Mouse (Mus musculus) intestine, embryonic 16.5 days (tissue): ENCODE measurements at regions not wholly inside any gene's neighbourhood (a gene's known extent, or its start where the extent isn't known, plus 50 kb on each side); places are given as distances from the start of the nearest gene placed in this dataset.

Experiments
- ATAC-seq: fragments of 200-750 bp; cut with Nextera tagmentation; 2 replicates; pipeline ENCODE4 v1.8.0; 2017; ENCODE audit warnings: moderate TSS enrichment, moderate library complexity
- H3K27ac ChIP-seq: fragments of 300-500 bp; sonication (generic); 2 replicates; pipeline ENCODE4 v1.5.1; 2014; ENCODE audit warnings: mild to moderate bottlenecking, low read length
- H3K27me3 ChIP-seq: fragments of 300-500 bp; sonication (generic); replicated peaks from 2 replicates; pipeline ENCODE4 v1.6.1; 2014; ENCODE audit warnings: low read length, control low read depth, mixed read lengths; ENCODE audit not compliant: control insufficient read depth, insufficient read depth
- H3K36me3 ChIP-seq: fragments of 300-500 bp; sonication (generic); 2 replicates; pipeline ENCODE4 v1.6.1; 2014; ENCODE audit warnings: low read length, control low read depth; ENCODE audit not compliant: control insufficient read depth, insufficient read depth
- H3K4me1 ChIP-seq: fragments of 300-500 bp; sonication (generic); 2 replicates; pipeline ENCODE4 v1.6.1; 2014; ENCODE audit warnings: low read length, control low read depth, mixed read lengths; ENCODE audit not compliant: control insufficient read depth, insufficient read depth
- H3K4me2 ChIP-seq: fragments of 300-500 bp; sonication (generic); 2 replicates; pipeline ENCODE4 v1.6.1; 2014; ENCODE audit warnings: low read depth, low read length, control low read depth
- H3K4me3 ChIP-seq: fragments of 300-500 bp; sonication (generic); 2 replicates; pipeline ENCODE4 v1.5.1; 2014; ENCODE audit warnings: mild to moderate bottlenecking, low read length
- H3K9ac ChIP-seq: fragments of 300-500 bp; sonication (generic); 2 replicates; pipeline ENCODE4 v1.6.1; 2014; ENCODE audit warnings: low read depth, low read length
- H3K9me3 ChIP-seq: fragments of 300-500 bp; sonication (generic); 2 replicates; pipeline ENCODE4 v1.6.1; 2016; ENCODE audit warnings: low read length, control low read depth; ENCODE audit not compliant: control insufficient read depth
- WGBS: fragments of 180-500 bp; shearing (Covaris S2); extraction: QIAGEN DNeasy Blood & Tissue Kit; methylation state at CpG from one replicate; pipeline ENCODE4 v1.1.7; 2014; 5-methylcytosine and 5-hydroxymethylcytosine counted together

DNA sequence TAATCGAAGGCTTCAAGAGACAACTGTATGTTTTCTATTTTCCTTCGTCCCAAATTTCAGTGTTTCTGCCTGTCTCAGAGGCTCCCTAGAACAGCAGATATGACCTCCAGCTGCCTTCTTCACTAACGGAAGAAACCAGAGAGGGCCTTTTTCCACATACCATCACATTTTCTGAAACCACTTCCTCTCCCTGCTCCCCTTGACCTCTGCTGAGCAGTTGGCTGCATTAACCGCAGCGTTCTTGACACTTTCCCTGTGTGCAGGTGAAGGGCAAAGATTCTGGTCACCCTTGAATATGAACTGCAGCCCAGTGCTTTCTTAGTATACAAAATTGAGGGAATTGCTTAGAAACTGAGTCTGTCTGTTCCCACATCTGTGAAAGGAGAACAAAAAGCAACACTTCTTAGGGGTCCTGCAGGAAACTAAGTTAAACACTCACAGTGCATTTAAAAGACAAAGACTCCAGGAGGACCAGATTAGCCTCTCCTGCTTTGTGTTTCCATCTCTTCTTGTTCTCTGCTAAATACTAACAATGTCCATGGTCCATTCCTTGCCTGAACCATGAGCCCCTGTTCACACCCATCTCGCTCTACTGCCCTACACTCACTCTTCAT is 98.4 kb downstream of the Akap11 start:
- H3K27ac ChIP-seq = no peak overlapping the region
- 58% methylated on average over 6 of the region's 6 CpGs for WGBS
- H3K9me3 ChIP-seq = no peaks in the 10 kb centered on the region
- no peak overlapping the region for H3K9ac ChIP-seq
- ATAC-seq = no peak
- no peak overlapping the region for H3K4me3 ChIP-seq
- H3K27me3 ChIP-seq = no peaks in the 10 kb centered on the region
- no peak overlapping the region for H3K4me2 ChIP-seq
- no peaks in the 10 kb centered on the region for H3K4me1 ChIP-seq
- no peaks in the 10 kb centered on the region for H3K36me3 ChIP-seq

DNA sequence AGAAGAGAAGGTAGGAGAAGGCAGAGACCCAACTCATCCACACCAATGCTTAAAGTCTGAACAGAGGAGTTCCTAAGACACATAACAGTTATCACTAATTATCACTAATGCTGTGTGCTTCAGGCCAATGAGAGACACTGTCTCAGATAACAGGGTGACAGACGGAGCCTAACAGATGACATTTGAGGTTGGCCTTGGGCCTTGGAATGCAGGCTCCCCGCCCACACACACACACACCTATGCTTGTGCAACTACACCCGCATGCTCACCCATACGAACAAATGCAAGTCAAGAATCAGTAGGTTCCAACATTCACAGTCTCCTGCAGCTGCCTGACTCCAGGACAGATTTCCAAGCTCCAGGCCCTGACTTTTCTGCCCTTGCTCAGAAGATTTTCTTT is 100.0 kb downstream of the Akap11 start:
- no peaks in the 10 kb centered on the region for H3K27me3 ChIP-seq
- ATAC-seq = no peak

DNA sequence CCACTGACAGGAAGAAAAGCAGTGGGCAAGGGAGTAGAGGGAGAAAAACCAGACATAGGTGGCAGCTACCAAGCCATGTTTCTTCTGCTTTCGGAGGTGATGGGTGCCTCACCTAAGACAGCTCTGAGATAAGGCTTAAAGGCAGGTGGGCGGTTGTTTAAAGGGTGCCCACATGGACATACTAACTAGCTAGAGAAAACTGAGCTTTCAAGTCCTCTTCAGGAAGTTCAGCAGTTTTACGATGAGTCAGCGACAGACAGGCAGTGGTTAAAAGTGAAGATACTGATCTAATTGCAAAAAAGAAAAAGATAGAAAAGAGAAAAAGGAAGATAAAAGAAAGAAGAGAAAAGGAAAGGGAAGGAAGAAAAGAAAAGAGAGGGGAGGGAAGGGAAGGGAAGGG is 100.6 kb downstream of the Akap11 start:
- Histone ChIP-seq H3K4me2 (no peak overlapping the region), H3K9ac (no peak overlapping the region), H3K4me3 (no peak overlapping the region), H3K36me3 (no peaks in the 10 kb centered on the region), H3K27ac (no peak overlapping the region), H3K27me3 (no peaks in the 10 kb centered on the region), H3K9me3 (no peaks in the 10 kb centered on the region), H3K4me1 (no peaks in the 10 kb centered on the region)
- ATAC-seq = no peak
- 88% methylated on average over 4 of the region's 4 CpGs for WGBS

More for the DNA sequence above, 100.0 kb downstream of the Akap11 start:
- Histone ChIP-seq H3K4me1 (no peaks in the 10 kb centered on the region), H3K9me3 (no peaks in the 10 kb centered on the region), H3K9ac (no peak overlapping the region), H3K4me2 (no peak overlapping the region), H3K36me3 (no peaks in the 10 kb centered on the region), H3K27ac (no peak overlapping the region), H3K4me3 (no peak overlapping the region)
- WGBS = 69% methylated on average over 4 of the region's 4 CpGs

DNA sequence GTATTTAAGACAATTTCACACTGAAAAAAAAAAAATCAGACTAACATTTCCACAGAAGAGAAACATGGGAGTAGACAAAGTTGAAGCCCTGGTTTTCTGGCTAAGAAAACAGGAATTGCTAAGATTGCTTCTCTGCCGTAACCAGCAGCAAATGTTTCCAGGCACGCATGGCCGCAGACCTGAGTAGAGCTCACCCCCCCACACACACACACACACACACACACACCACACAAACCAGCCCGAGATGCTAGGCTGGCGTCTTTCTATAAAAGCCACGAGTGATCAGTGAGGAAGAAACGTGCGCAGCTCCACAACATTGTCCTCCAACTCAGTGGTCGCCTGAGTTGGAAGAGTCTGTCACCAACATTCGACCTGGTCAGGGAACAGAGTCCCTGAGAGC is 101.0 kb downstream of the Akap11 start:
- H3K36me3 ChIP-seq = no peaks in the 10 kb centered on the region
- H3K27ac ChIP-seq = no peak overlapping the region
- no peak for ATAC-seq
- H3K4me2 ChIP-seq = no peak overlapping the region
- H3K27me3 ChIP-seq = no peaks in the 10 kb centered on the region
- WGBS = 86% methylated on average over 10 of the region's 10 CpGs
- no peak overlapping the region for H3K4me3 ChIP-seq
- H3K9me3 ChIP-seq = no peaks in the 10 kb centered on the region
- no peaks in the 10 kb centered on the region for H3K4me1 ChIP-seq
- no peak overlapping the region for H3K9ac ChIP-seq

DNA sequence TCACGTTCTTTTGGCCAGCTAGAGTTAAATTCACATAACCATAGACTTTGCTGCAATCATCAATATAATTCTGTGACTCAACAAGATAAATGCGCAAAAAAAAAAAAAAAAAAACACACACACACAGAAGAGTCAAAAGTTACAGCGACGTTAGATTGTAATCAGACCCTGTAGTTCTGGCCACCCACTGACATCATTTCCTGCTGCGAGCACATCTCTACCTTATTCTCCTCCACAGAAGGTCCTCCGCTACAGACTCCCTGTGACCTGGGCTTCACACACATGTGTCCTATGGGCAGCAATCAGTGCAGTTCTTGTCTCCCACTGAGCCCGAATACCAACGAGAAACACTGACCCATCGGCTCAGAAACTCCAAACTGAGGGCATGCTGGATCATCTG is 101.9 kb downstream of the Akap11 start:
- 85% methylated on average over 9 of the region's 9 CpGs for WGBS
- H3K4me3 ChIP-seq = no peak overlapping the region
- no peak overlapping the region for H3K27ac ChIP-seq
- H3K27me3 ChIP-seq = no peaks in the 10 kb centered on the region
- H3K9ac ChIP-seq = no peak overlapping the region
- no peaks in the 10 kb centered on the region for H3K36me3 ChIP-seq
- ATAC-seq = no peak
- no peaks in the 10 kb centered on the region for H3K4me1 ChIP-seq
- no peaks in the 10 kb centered on the region for H3K9me3 ChIP-seq
- no peak overlapping the region for H3K4me2 ChIP-seq

DNA sequence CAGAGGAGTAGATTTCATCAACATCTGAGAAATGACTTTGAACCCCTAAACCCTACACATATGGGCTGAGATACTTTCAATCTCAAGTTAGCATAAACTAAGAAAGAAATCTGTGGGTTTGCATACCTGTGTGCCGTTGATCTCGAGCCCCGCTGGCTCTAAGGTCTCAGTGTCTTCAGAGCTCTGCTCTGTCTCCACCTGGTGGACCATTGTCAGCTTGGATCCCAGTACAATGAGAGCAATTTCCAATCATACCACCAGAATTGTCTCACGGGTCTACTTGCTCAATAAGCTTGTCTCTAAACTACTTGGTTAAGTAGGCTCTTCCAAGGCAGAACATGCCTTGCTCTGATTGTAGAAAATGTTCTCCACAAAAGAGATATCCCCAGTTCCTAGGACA is 102.5 kb downstream of the Akap11 start:
- Histone ChIP-seq H3K4me1 (no peaks in the 10 kb centered on the region), H3K27me3 (no peaks in the 10 kb centered on the region), H3K36me3 (no peaks in the 10 kb centered on the region), H3K4me3 (no peak overlapping the region), H3K9ac (no peak overlapping the region), H3K27ac (no peak overlapping the region), H3K4me2 (no peak overlapping the region), H3K9me3 (no peaks in the 10 kb centered on the region)
- no peak for ATAC-seq
- 85% methylated on average over 4 of the region's 4 CpGs for WGBS

DNA sequence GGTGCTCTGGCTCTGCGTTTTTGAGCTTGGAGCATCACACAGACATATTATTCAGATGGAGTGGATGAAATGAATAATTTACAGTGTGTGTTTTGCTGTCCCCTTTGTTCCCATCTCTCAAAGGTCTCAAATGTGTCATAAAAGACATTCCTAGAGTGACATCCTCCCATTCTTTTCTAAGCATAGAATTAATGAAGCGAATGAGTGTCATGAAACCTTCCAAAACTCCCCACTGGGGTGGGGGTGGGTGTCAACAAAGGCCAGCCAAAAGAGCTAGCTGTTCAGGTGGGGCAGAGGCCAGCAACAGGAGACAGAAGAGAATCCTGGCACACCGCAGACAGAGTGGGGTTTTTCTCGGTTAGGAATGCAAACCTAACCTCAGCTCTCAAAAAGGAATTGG is 104.1 kb downstream of the Akap11 start:
- no peak for ATAC-seq
- no peak overlapping the region for H3K27ac ChIP-seq
- no peak overlapping the region for H3K4me2 ChIP-seq
- 64% methylated on average over 4 of the region's 4 CpGs for WGBS
- H3K9ac ChIP-seq = no peak overlapping the region
- H3K4me3 ChIP-seq = no peak overlapping the region
- H3K9me3 ChIP-seq = no peaks in the 10 kb centered on the region
- no peaks in the 10 kb centered on the region for H3K36me3 ChIP-seq
- no peaks in the 10 kb centered on the region for H3K4me1 ChIP-seq
- H3K27me3 ChIP-seq = no peaks in the 10 kb centered on the region

DNA sequence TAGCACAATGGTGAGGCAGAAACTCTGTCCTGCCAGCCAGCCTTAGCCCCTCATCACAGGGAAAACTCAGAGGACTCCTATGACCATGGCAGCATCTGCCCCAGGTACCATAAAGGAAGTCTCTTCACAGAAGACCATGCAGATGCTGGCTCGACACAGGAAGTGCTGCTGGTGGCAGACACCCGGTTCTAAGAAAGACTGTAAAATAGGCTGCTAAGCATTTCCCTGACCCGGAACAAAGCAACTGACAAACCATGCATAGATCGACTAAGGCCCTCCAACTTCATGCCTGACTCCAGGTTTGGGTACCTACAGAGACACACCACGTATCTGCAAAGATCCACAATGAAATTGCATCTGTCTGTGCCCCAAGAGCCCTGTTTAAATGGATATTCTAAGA is 104.7 kb downstream of the Akap11 start:
- H3K27ac ChIP-seq = no peak overlapping the region
- no peak overlapping the region for H3K9ac ChIP-seq
- ATAC-seq = no peak
- H3K4me2 ChIP-seq = no peak overlapping the region
- no peaks in the 10 kb centered on the region for H3K27me3 ChIP-seq
- H3K4me3 ChIP-seq = no peak overlapping the region
- 78% methylated on average over 5 of the region's 5 CpGs for WGBS
- H3K9me3 ChIP-seq = no peaks in the 10 kb centered on the region
- H3K36me3 ChIP-seq = no peaks in the 10 kb centered on the region
- H3K4me1 ChIP-seq = no peaks in the 10 kb centered on the region

DNA sequence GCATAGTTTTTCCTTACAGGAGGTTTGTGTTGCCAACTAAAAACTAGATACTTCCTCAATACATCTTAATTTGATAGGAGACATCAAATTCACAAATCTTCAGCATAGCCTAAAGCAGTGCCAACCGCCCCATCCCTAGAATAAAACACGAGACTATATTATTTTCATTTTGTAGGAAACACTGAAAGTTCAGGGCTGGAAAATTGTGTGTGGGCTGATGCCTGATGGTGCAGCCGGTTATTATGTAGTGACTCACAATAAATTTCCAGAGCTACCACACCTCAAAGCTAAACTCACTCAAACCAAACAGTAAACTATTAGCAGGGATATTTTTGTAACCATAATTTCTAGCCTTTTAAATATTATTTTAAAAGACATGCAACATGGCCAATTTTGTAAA is 105.2 kb downstream of the Akap11 start:
- Histone ChIP-seq H3K4me1 (no peaks in the 10 kb centered on the region), H3K9ac (no peak overlapping the region), H3K4me2 (no peak overlapping the region), H3K27ac (no peak overlapping the region), H3K4me3 (no peak overlapping the region), H3K36me3 (no peaks in the 10 kb centered on the region), H3K9me3 (no peaks in the 10 kb centered on the region), H3K27me3 (no peaks in the 10 kb centered on the region)
- no peak for ATAC-seq
- 83% methylated on average over 3 of the region's 3 CpGs for WGBS

DNA sequence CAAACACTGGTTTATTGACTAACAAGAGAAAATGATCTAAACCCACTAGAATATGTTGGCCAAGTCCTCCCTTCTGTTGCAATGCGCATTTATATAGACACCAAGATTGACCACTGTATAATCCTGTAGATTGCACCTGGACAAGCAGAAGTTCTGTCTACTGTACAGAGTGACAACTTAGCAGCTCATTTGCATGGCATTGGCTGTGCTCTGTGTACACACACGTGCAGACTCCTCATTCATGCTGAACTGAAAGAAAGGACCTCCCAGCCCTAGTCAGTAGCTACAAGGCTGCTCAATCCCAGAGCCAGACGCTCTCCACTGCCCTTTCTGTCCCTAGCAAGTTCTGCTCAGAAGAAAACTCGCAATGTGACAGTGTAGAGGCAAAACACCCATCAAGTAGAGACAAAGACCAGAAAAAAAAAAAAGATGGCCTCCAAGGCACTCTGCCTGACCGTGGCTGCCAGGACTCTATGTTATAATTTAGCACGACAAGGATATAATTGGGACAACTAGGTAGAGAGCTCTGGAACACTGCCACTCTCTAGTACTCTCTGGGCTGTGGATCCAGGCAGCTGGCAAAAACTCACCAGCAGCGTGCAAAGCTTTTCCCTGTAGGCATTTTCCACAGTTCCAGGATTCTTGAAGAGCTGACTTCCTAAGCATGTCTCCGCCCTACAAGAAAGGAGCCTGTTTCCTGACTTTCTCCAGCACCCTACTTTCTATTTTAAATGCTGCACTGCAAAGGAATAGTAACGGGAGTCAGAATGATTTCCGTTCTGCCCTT is 108.2 kb downstream of the Akap11 start:
- Histone ChIP-seq H3K36me3 (no peaks in the 10 kb centered on the region), H3K4me3 (no peak overlapping the region), H3K9me3 (no peaks in the 10 kb centered on the region), H3K27ac (no peak overlapping the region), H3K4me1 (no peaks in the 10 kb centered on the region), H3K9ac (no peak overlapping the region), H3K27me3 (no peaks in the 10 kb centered on the region), H3K4me2 (no peak overlapping the region)
- 81% methylated on average over 10 of the region's 10 CpGs for WGBS
- no peak for ATAC-seq
